Mouse (Mus musculus): ENCODE measurements around the gene Swap70. TPM values are rescaled to one million over a fixed set of nuclear protein-coding genes. Genes with fewer than 3 reads are reported as not detected.
A peak's percentile ranks its signal among the peaks of the same experiment; 100 is the strongest.
"Not testable (repeated sequence)": the region's sequence is repeated elsewhere in the genome, so short reads cannot be mapped to it uniquely, and the experiment has no call there.

The Swap70 gene
- polyA plus RNA-seq, 1 experiment from 2014 or later = 22.5 TPM

- no peak for ATAC-seq (ENCODE audit: insufficient read depth, low FRiP score, low read depth)
- H3K4me1 ChIP-seq = no peaks in the 10 kb centered on the region
- H3K9me3 ChIP-seq = no peaks in the 10 kb centered on the region
- H3K9ac ChIP-seq = no peak overlapping the region
- no peak overlapping the region for H3K4me2 ChIP-seq
- H3K27ac ChIP-seq = no peak overlapping the region
- no peaks in the 10 kb centered on the region for H3K27me3 ChIP-seq (replicated peaks)
- 56% methylated on average over 3 of the region's 3 CpGs for WGBS
- H3K4me3 ChIP-seq (replicated peaks) = no peak overlapping the region
- H3K36me3 ChIP-seq = no peaks in the 10 kb centered on the region
Measured at GRCm38 (mm10) chr7:110211025-110211424, 10.5 kb upstream of the Swap70 start.

GRCm38 (mm10) chr7:110214882-110215281, 6.6 kb upstream of the Swap70 start:
- H3K4me2 ChIP-seq = no peak overlapping the region
- H3K9me3 ChIP-seq = no peaks in the 10 kb centered on the region
- H3K27me3 ChIP-seq (replicated peaks) = no peaks in the 10 kb centered on the region
- no peak for ATAC-seq (ENCODE audit: insufficient read depth, low FRiP score, low read depth)
- H3K4me1 ChIP-seq = no peaks in the 10 kb centered on the region
- no peak overlapping the region for H3K4me3 ChIP-seq (replicated peaks)
- no peak overlapping the region for H3K9ac ChIP-seq
- WGBS = 55% methylated on average over 3 of the region's 3 CpGs
- H3K27ac ChIP-seq = no peak overlapping the region
- H3K36me3 ChIP-seq = no peaks in the 10 kb centered on the region

GRCm38 (mm10) chr7:110221051-110221585, 393 bp upstream of the Swap70 start:
- H3K4me1 ChIP-seq = peaks cover 8% of the 10 kb centered on the region; the same call in 1 of the 2 replicates
- no peak for ATAC-seq (ENCODE audit: insufficient read depth, low FRiP score, low read depth)
- H3K9ac ChIP-seq = no peak overlapping the region; the same call in 1 of the 2 replicates
- peak overlapping the region; percentile 93 for H3K27ac ChIP-seq
- H3K9me3 ChIP-seq = no peaks in the 10 kb centered on the region
- H3K4me2 ChIP-seq = peak overlapping the region; percentile 77
- H3K27me3 ChIP-seq (replicated peaks) = no peaks in the 10 kb centered on the region
- 19% methylated on average over 8 of the region's 8 CpGs for WGBS
- H3K4me3 ChIP-seq (replicated peaks) = peak overlapping the region; percentile 96
- no peaks in the 10 kb centered on the region; the same call in 1 of the 2 replicates for H3K36me3 ChIP-seq

GRCm38 (mm10) chr7:110222583-110223182, 1.2 kb downstream of the Swap70 start:
- WGBS = 16% methylated on average over 12 of the region's 12 CpGs
- Histone ChIP-seq H3K27me3 (replicated peaks) (no peaks in the 10 kb centered on the region), H3K36me3 (no peaks in the 10 kb centered on the region; the same call in 1 of the 2 replicates), H3K4me2 (peak overlapping the region; percentile 77), H3K4me1 (peaks cover 8% of the 10 kb centered on the region; the same call in 1 of the 2 replicates), H3K27ac (no peak overlapping the region), H3K9me3 (no peaks in the 10 kb centered on the region), H3K4me3 (replicated peaks) (peak overlapping the region; percentile 96), H3K9ac (no peak overlapping the region)
- no peak for ATAC-seq (ENCODE audit: insufficient read depth, low FRiP score, low read depth)

GRCm38 (mm10) chr7:110223727-110224510, 2.4 kb downstream of the Swap70 start:
- Histone ChIP-seq H3K9me3 (no peaks in the 10 kb centered on the region), H3K27ac (no peak overlapping the region), H3K4me2 (no peak overlapping the region), H3K27me3 (replicated peaks) (no peaks in the 10 kb centered on the region), H3K4me1 (peaks cover 8% of the 10 kb centered on the region; the same call in 1 of the 2 replicates), H3K4me3 (replicated peaks) (no peak overlapping the region), H3K36me3 (no peaks in the 10 kb centered on the region; the same call in 1 of the 2 replicates), H3K9ac (no peak overlapping the region)
- WGBS = 70% methylated on average over 2 of the region's 2 CpGs
- no peak for ATAC-seq (ENCODE audit: insufficient read depth, low FRiP score, low read depth)

- no peak overlapping the region for H3K9ac ChIP-seq
- H3K27me3 ChIP-seq (replicated peaks) = no peaks in the 10 kb centered on the region
- WGBS = 91% methylated on average over 5 of the region's 5 CpGs
- no peak overlapping the region for H3K4me2 ChIP-seq
- H3K27ac ChIP-seq = no peak overlapping the region
- no peak overlapping the region for H3K4me3 ChIP-seq (replicated peaks)
- no peak for ATAC-seq (ENCODE audit: insufficient read depth, low FRiP score, low read depth)
- no peaks in the 10 kb centered on the region for H3K9me3 ChIP-seq
- no peaks in the 10 kb centered on the region; the same call in 1 of the 2 replicates for H3K36me3 ChIP-seq
- peaks cover 5% of the 10 kb centered on the region; the same call in 1 of the 2 replicates for H3K4me1 ChIP-seq
Measured at GRCm38 (mm10) chr7:110226484-110226883, 5.0 kb downstream of the Swap70 start.

- ATAC-seq (ENCODE audit: insufficient read depth, low FRiP score, low read depth) = no peak
- Histone ChIP-seq H3K4me2 (no peak overlapping the region), H3K9ac (no peak overlapping the region), H3K9me3 (no peaks in the 10 kb centered on the region), H3K27ac (no peak overlapping the region), H3K4me3 (replicated peaks) (no peak overlapping the region), H3K36me3 (no peaks in the 10 kb centered on the region; the same call in 1 of the 2 replicates), H3K27me3 (replicated peaks) (no peaks in the 10 kb centered on the region), H3K4me1 (no peaks in the 10 kb centered on the region)
- WGBS = 80% methylated on average over 6 of the region's 6 CpGs
Measured at GRCm38 (mm10) chr7:110229967-110230366, 8.5 kb downstream of the Swap70 start.

GRCm38 (mm10) chr7:110231127-110231526, 9.6 kb downstream of the Swap70 start:
- H3K27me3 ChIP-seq (replicated peaks); H3K36me3 ChIP-seq; H3K9ac ChIP-seq; H3K4me3 ChIP-seq (replicated peaks); H3K4me1 ChIP-seq; H3K9me3 ChIP-seq; ATAC-seq (ENCODE audit: insufficient read depth, low FRiP score, low read depth); H3K27ac ChIP-seq; H3K4me2 ChIP-seq: not testable (repeated sequence)
- WGBS = 96% methylated on average over 10 of the region's 10 CpGs

- Histone ChIP-seq H3K9me3 (no peaks in the 10 kb centered on the region), H3K9ac (no peak overlapping the region), H3K4me3 (replicated peaks) (no peak overlapping the region), H3K4me1 (peaks cover 15% of the 10 kb centered on the region), H3K27me3 (replicated peaks) (no peaks in the 10 kb centered on the region), H3K36me3 (no peaks in the 10 kb centered on the region), H3K4me2 (no peak overlapping the region), H3K27ac (no peak overlapping the region)
- 77% methylated on average over 4 of the region's 4 CpGs for WGBS
- no peak for ATAC-seq (ENCODE audit: insufficient read depth, low FRiP score, low read depth)
Measured at GRCm38 (mm10) chr7:110236085-110236484, 14.6 kb downstream of the Swap70 start.

GRCm38 (mm10) chr7:110237451-110237836, 15.9 kb downstream of the Swap70 start:
- no peak overlapping the region for H3K4me3 ChIP-seq (replicated peaks)
- no peaks in the 10 kb centered on the region for H3K36me3 ChIP-seq
- ATAC-seq (ENCODE audit: insufficient read depth, low FRiP score, low read depth) = no peak
- 8% methylated on average over 3 of the region's 3 CpGs for WGBS
- peak overlapping the region; percentile 76 for H3K27ac ChIP-seq
- H3K9me3 ChIP-seq = no peaks in the 10 kb centered on the region
- H3K27me3 ChIP-seq (replicated peaks) = no peaks in the 10 kb centered on the region
- H3K4me1 ChIP-seq = peaks cover 15% of the 10 kb centered on the region
- peak overlapping the region; percentile 23; the same call in 1 of the 2 replicates for H3K4me2 ChIP-seq
- no peak overlapping the region for H3K9ac ChIP-seq

- WGBS = 36% methylated on average over 2 of the region's 2 CpGs
- no peak for ATAC-seq (ENCODE audit: insufficient read depth, low FRiP score, low read depth)
- Histone ChIP-seq H3K27ac (peak overlapping the region; percentile 76), H3K4me1 (peaks cover 15% of the 10 kb centered on the region), H3K4me2 (peak overlapping the region; percentile 23; the same call in 1 of the 2 replicates), H3K36me3 (no peaks in the 10 kb centered on the region), H3K27me3 (replicated peaks) (no peaks in the 10 kb centered on the region), H3K9me3 (no peaks in the 10 kb centered on the region), H3K9ac (no peak overlapping the region), H3K4me3 (replicated peaks) (no peak overlapping the region)
Measured at GRCm38 (mm10) chr7:110237837-110238451, 16.4 kb downstream of the Swap70 start.

- no peak overlapping the region for H3K4me2 ChIP-seq
- H3K9me3 ChIP-seq = no peaks in the 10 kb centered on the region
- H3K9ac ChIP-seq = no peak overlapping the region
- H3K4me1 ChIP-seq = peaks cover 15% of the 10 kb centered on the region
- H3K36me3 ChIP-seq = no peaks in the 10 kb centered on the region
- WGBS = 76% methylated on average over 4 of the region's 4 CpGs
- H3K27ac ChIP-seq = no peak overlapping the region
- no peaks in the 10 kb centered on the region for H3K27me3 ChIP-seq (replicated peaks)
- H3K4me3 ChIP-seq (replicated peaks) = no peak overlapping the region
- no peak for ATAC-seq (ENCODE audit: insufficient read depth, low FRiP score, low read depth)
Measured at GRCm38 (mm10) chr7:110239590-110239989, 18.1 kb downstream of the Swap70 start.
